Comparison of ENCODE assay signal across 9 mouse cellular contexts in the genomic region with DNA sequence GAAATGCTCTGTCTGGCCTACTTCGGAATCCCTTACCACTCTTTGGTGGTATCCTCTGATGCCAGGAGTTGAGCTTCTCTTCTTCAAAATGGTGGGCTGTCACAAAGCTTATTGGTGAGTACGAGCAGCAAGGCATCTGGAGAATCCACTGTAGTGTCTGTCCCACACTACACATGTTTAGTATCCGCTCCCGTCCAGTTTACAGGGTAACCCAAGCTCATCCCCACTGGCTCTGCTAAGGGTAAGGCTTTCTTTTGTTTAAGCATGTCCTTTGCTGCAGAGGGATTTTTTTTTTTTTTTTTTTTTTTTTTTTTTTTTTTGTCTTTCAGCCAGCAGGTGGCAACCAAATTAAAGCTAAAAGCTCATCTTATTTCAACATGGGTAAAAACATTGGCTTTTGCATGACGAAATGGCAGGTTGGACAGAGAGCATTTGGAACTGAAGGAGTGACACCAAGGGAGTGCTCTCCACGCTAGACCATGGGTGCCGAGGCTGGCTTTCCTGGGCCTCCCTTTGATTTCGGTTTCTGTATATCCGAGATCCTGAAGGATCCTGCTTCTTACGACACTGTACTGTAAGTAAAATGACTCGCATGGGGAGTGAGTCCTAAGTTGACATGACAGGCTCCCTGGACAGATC. TPM values are rescaled to one million over a fixed set of nuclear protein-coding genes. Genes with fewer than 3 reads are reported as not detected.
DNase-seq lines count a peak whose midpoint lies in the region; ATAC-seq lines count a peak whose summit lies in the region.
"Had no signal": no experiment of that assay in that cellular context is flagged by ENCODE, and none has a peak within 500 bp of the region (broad histone marks: within the 10 kb centered on the region; RNA-seq: fewer than 3 reads in every experiment).

Gene Arhgap18 (plus strand): TSS at position 493 of the 639 bp plus-strand sequence.

- H3K27me3 ChIP-seq in embryonic facial prominence, embryonic 11.5 days (ENCODE audit: control insufficient read depth, insufficient read depth, low read length), result no peaks in the 10 kb centered on the region
- H3K27me3 ChIP-seq in hindbrain, embryonic 12.5 days, result no peaks in the 10 kb centered on the region

- H3K27ac ChIP-seq in embryonic facial prominence, embryonic 11.5 days (replicated peaks; ENCODE audit: low read depth, low read length), result no peak within 1 kb of the TSS
- H3K27ac ChIP-seq in hindbrain, embryonic 12.5 days, result no peak within 1 kb of the TSS

- H3K36me3 ChIP-seq in embryonic facial prominence, embryonic 11.5 days (replicated peaks; ENCODE audit: control insufficient read depth, insufficient read depth, low read depth, low read length), result no peaks in the 10 kb centered on the region
- no peaks in the 10 kb centered on the region for H3K36me3 ChIP-seq in hindbrain, embryonic 12.5 days

- peak; percentile 5 for DNase-seq in right cerebral cortex, adult 18-20 months
- DNase-seq in right cerebral cortex, postnatal 14 days, result no peak
- no peak for DNase-seq in embryonic facial prominence, embryonic 11.5 days (ENCODE audit: low spot score)
- no peak for DNase-seq in frontal cortex, postnatal 10 days (ENCODE audit: low spot score in 2 of 2)
- no peak for DNase-seq in right cerebral cortex, postnatal 36 days (ENCODE audit: low spot score in 2 of 2)
- no peak for DNase-seq in layer of hippocampus, postnatal 10 days (ENCODE audit: low spot score in 2 of 2)

- H3K4me3 ChIP-seq in embryonic facial prominence, embryonic 11.5 days (ENCODE audit: low read depth, low read length), result no peak within 1 kb of the TSS
- H3K4me3 ChIP-seq in hindbrain, embryonic 12.5 days, result no peak within 1 kb of the TSS
- H3K4me3 ChIP-seq: erythroblast, embryonic 14.5 days had no signal

- no peaks in the 10 kb centered on the region for H3K9me3 ChIP-seq in embryonic facial prominence, embryonic 11.5 days (replicated peaks; ENCODE audit: control insufficient read depth, low read length)
- H3K9me3 ChIP-seq in hindbrain, embryonic 12.5 days (replicated peaks), result no peaks in the 10 kb centered on the region

- 80% methylated on average over 11 of the region's 11 CpGs for WGBS in embryonic facial prominence, embryonic 11.5 days
- WGBS in hindbrain, embryonic 12.5 days, result 84% methylated on average over 11 of the region's 11 CpGs

- ATAC-seq in embryonic facial prominence, embryonic 11.5 days (replicated peaks; ENCODE audit: insufficient number of reproducible peaks, low FRiP score, low TSS enrichment, low read depth), result peak; percentile 68; the same call in 1 of the 2 replicates
- ATAC-seq in hindbrain, embryonic 12.5 days (ENCODE audit: low FRiP score), result peak; percentile 42; the same call in 1 of the 2 replicates
- ATAC-seq in megakaryocyte-erythroid progenitor cell, adult 5-6 weeks (replicated peaks; ENCODE audit: low FRiP score, low TSS enrichment, poor library complexity, severe bottlenecking), result peak; percentile 38

- H3K9ac ChIP-seq in embryonic facial prominence, embryonic 11.5 days (replicated peaks; ENCODE audit: low read length), result no peak within 1 kb of the TSS
- H3K9ac ChIP-seq in hindbrain, embryonic 12.5 days, result no peak within 1 kb of the TSS

- no peaks in the 10 kb centered on the region for H3K4me1 ChIP-seq in embryonic facial prominence, embryonic 11.5 days (ENCODE audit: control insufficient read depth, insufficient read depth, low read length)
- no peaks in the 10 kb centered on the region for H3K4me1 ChIP-seq in hindbrain, embryonic 12.5 days

- no peak within 1 kb of the TSS for H3K4me2 ChIP-seq in embryonic facial prominence, embryonic 11.5 days (ENCODE audit: low read depth, low read length)
- H3K4me2 ChIP-seq in hindbrain, embryonic 12.5 days (replicated peaks), result no peak within 1 kb of the TSS

RNA-seq across cellular contexts. Expression of gene Arhgap18, which starts in this region (rescaled TPM):
- polyA plus RNA-seq in embryonic facial prominence, embryonic 11.5 days (2014; fragmentation: Nextera tagmentation; extraction: Ambion mirVana), result 17.3 and 25.4 TPM in 2 replicates
- 15.2 and 17.3 TPM in 2 replicates for polyA plus RNA-seq in hindbrain, embryonic 12.5 days (2016; fragmentation: Nextera tagmentation; extraction: Ambion mirVana)
- 23.8 and 26.3 TPM in 2 replicates for total RNA-seq in megakaryocyte-erythroid progenitor cell, adult 5-6 weeks (2014; fragmentation: Nextera tagmentation)
- total RNA-seq in megakaryocyte-erythroid progenitor cell, adult 5-6 weeks (2017), result 47.0 and 49.6 TPM in 2 replicates
- 1 to 10 TPM; 9.2 to 9.8 TPM for total RNA-seq in layer of hippocampus, postnatal 10 days (2021)
